Mouse (Mus musculus): ENCODE measurements around the gene Gk5. TPM values are rescaled to one million over a fixed set of nuclear protein-coding genes. Genes with fewer than 3 reads are reported as not detected.

Gene Gk5
- polyA plus RNA-seq, 1 experiment from 2014 or later = 2.1 TPM

- 85% methylated on average over 3 of the region's 3 CpGs for WGBS
These were observed 84.5 kb downstream of the Gk5 start for GRCm38 (mm10) chr9:96203663-96204062.

GRCm38 (mm10) chr9:96207428-96207827, 88.3 kb downstream of the Gk5 start:
- H3K4me2 ChIP-seq = no peak overlapping the region
- H3K4me3 ChIP-seq = no peak overlapping the region
- 96% methylated on average over 3 of the region's 3 CpGs for WGBS
- no peak overlapping the region for H3K9ac ChIP-seq
- no peaks in the 10 kb centered on the region for H3K4me1 ChIP-seq (replicated peaks)
- no peaks in the 10 kb centered on the region for H3K27me3 ChIP-seq
- H3K36me3 ChIP-seq = no peaks in the 10 kb centered on the region
- no peak overlapping the region for H3K27ac ChIP-seq (replicated peaks)
- H3K9me3 ChIP-seq = no peaks in the 10 kb centered on the region
- ATAC-seq (ENCODE audit: low read depth) = no peak

More at GRCm38 (mm10) chr9:96203663-96204062, 84.5 kb downstream of the Gk5 start:
- no peaks in the 10 kb centered on the region for H3K9me3 ChIP-seq
- no peaks in the 10 kb centered on the region for H3K27me3 ChIP-seq
- no peak for ATAC-seq (ENCODE audit: low read depth)
- H3K27ac ChIP-seq (replicated peaks) = no peak overlapping the region
- H3K4me1 ChIP-seq (replicated peaks) = no peaks in the 10 kb centered on the region
- H3K9ac ChIP-seq = no peak overlapping the region
- no peak overlapping the region for H3K4me3 ChIP-seq
- no peak overlapping the region for H3K4me2 ChIP-seq
- H3K36me3 ChIP-seq = no peaks in the 10 kb centered on the region

- H3K4me1 ChIP-seq (replicated peaks) = no peaks in the 10 kb centered on the region
- no peak overlapping the region for H3K9ac ChIP-seq
- no peak overlapping the region for H3K4me2 ChIP-seq
- H3K4me3 ChIP-seq = no peak overlapping the region
- H3K27me3 ChIP-seq = no peaks in the 10 kb centered on the region
- H3K27ac ChIP-seq (replicated peaks) = no peak overlapping the region
- no peak for ATAC-seq (ENCODE audit: low read depth)
- H3K9me3 ChIP-seq = no peaks in the 10 kb centered on the region
- WGBS = 89% methylated on average over 3 of the region's 3 CpGs
- H3K36me3 ChIP-seq = no peaks in the 10 kb centered on the region
These were observed 94.0 kb downstream of the Gk5 start for GRCm38 (mm10) chr9:96213036-96213645.

- WGBS = 90% methylated on average over 2 of the region's 2 CpGs
- no peak overlapping the region for H3K9ac ChIP-seq
- H3K4me3 ChIP-seq = no peak overlapping the region
- H3K27ac ChIP-seq (replicated peaks) = no peak overlapping the region
- H3K27me3 ChIP-seq = no peaks in the 10 kb centered on the region
- H3K36me3 ChIP-seq = no peaks in the 10 kb centered on the region
- no peaks in the 10 kb centered on the region for H3K9me3 ChIP-seq
- H3K4me1 ChIP-seq (replicated peaks) = no peaks in the 10 kb centered on the region
- no peak for ATAC-seq (ENCODE audit: low read depth)
- no peak overlapping the region for H3K4me2 ChIP-seq
These were observed 95.0 kb downstream of the Gk5 start for GRCm38 (mm10) chr9:96214171-96214570.

- WGBS = 88% methylated on average over 1 of the region's 1 CpGs
- Histone ChIP-seq H3K4me1 (replicated peaks) (no peaks in the 10 kb centered on the region), H3K27ac (replicated peaks) (no peak overlapping the region), H3K9me3 (no peaks in the 10 kb centered on the region), H3K36me3 (no peaks in the 10 kb centered on the region), H3K9ac (no peak overlapping the region), H3K27me3 (no peaks in the 10 kb centered on the region), H3K4me2 (no peak overlapping the region), H3K4me3 (no peak overlapping the region)
- ATAC-seq (ENCODE audit: low read depth) = no peak
These were observed 98.1 kb downstream of the Gk5 start for GRCm38 (mm10) chr9:96217299-96217698.

GRCm38 (mm10) chr9:96217799-96218198, 98.6 kb downstream of the Gk5 start:
- Histone ChIP-seq H3K36me3 (no peaks in the 10 kb centered on the region), H3K27me3 (no peaks in the 10 kb centered on the region), H3K9me3 (no peaks in the 10 kb centered on the region), H3K9ac (no peak overlapping the region), H3K27ac (replicated peaks) (no peak overlapping the region), H3K4me3 (no peak overlapping the region), H3K4me2 (no peak overlapping the region), H3K4me1 (replicated peaks) (no peaks in the 10 kb centered on the region)
- no peak for ATAC-seq (ENCODE audit: low read depth)

- Histone ChIP-seq H3K36me3 (no peaks in the 10 kb centered on the region), H3K27ac (replicated peaks) (no peak overlapping the region), H3K4me3 (no peak overlapping the region), H3K9me3 (no peaks in the 10 kb centered on the region), H3K4me1 (replicated peaks) (no peaks in the 10 kb centered on the region), H3K9ac (no peak overlapping the region), H3K27me3 (no peaks in the 10 kb centered on the region), H3K4me2 (no peak overlapping the region)
- ATAC-seq (ENCODE audit: low read depth) = no peak
- 49% methylated on average over 2 of the region's 2 CpGs for WGBS
These were observed 100.0 kb downstream of the Gk5 start for GRCm38 (mm10) chr9:96219114-96219669.

GRCm38 (mm10) chr9:96220419-96220818, 101.3 kb downstream of the Gk5 start:
- H3K4me3 ChIP-seq = no peak overlapping the region
- no peak overlapping the region for H3K4me2 ChIP-seq
- no peak overlapping the region for H3K27ac ChIP-seq (replicated peaks)
- H3K27me3 ChIP-seq = no peaks in the 10 kb centered on the region
- no peaks in the 10 kb centered on the region for H3K4me1 ChIP-seq (replicated peaks)
- no peak for ATAC-seq (ENCODE audit: low read depth)
- H3K9ac ChIP-seq = no peak overlapping the region
- no peaks in the 10 kb centered on the region for H3K9me3 ChIP-seq
- H3K36me3 ChIP-seq = no peaks in the 10 kb centered on the region

GRCm38 (mm10) chr9:96223302-96223701, 104.1 kb downstream of the Gk5 start:
- H3K4me2 ChIP-seq = no peak overlapping the region
- no peak for ATAC-seq (ENCODE audit: low read depth)
- H3K4me1 ChIP-seq (replicated peaks) = no peaks in the 10 kb centered on the region
- H3K9ac ChIP-seq = no peak overlapping the region
- no peak overlapping the region for H3K4me3 ChIP-seq
- no peaks in the 10 kb centered on the region for H3K27me3 ChIP-seq
- H3K27ac ChIP-seq (replicated peaks) = no peak overlapping the region
- H3K36me3 ChIP-seq = no peaks in the 10 kb centered on the region
- no peaks in the 10 kb centered on the region for H3K9me3 ChIP-seq
- 90% methylated on average over 2 of the region's 2 CpGs for WGBS

- Histone ChIP-seq H3K36me3 (no peaks in the 10 kb centered on the region), H3K4me2 (no peak overlapping the region), H3K4me1 (replicated peaks) (no peaks in the 10 kb centered on the region), H3K9me3 (no peaks in the 10 kb centered on the region), H3K27me3 (no peaks in the 10 kb centered on the region), H3K27ac (replicated peaks) (no peak overlapping the region), H3K9ac (no peak overlapping the region), H3K4me3 (no peak overlapping the region)
- ATAC-seq (ENCODE audit: low read depth) = no peak
These were observed 109.1 kb downstream of the Gk5 start for GRCm38 (mm10) chr9:96228285-96228684.

GRCm38 (mm10) chr9:96230271-96230670, 111.1 kb downstream of the Gk5 start:
- H3K4me2 ChIP-seq = no peak overlapping the region
- 50% methylated on average over 2 of the region's 2 CpGs for WGBS
- no peak overlapping the region for H3K27ac ChIP-seq (replicated peaks)
- no peaks in the 10 kb centered on the region for H3K4me1 ChIP-seq (replicated peaks)
- H3K9me3 ChIP-seq = no peaks in the 10 kb centered on the region
- ATAC-seq (ENCODE audit: low read depth) = no peak
- no peak overlapping the region for H3K4me3 ChIP-seq
- no peak overlapping the region for H3K9ac ChIP-seq
- H3K36me3 ChIP-seq = no peaks in the 10 kb centered on the region
- H3K27me3 ChIP-seq = no peaks in the 10 kb centered on the region
